Mouse (Mus musculus): ENCODE measurements around the gene R3hcc1l. TPM values are rescaled to one million over a fixed set of nuclear protein-coding genes. Genes with fewer than 3 reads are reported as not detected.

Gene R3hcc1l
- polyA plus RNA-seq (2012; ENCODE audit: insufficient read depth, insufficient read length, low replicate concordance, missing spikeins) = not detected in 2 replicates

GRCm38 (mm10) chr19:42518620-42519310 is at the start of gene R3hcc1l:
Gene R3hcc1l, plus strand, starts transcription at chr19:42518759.
- peak within 1 kb of the TSS; percentile 80 for H3K27ac ChIP-seq (ENCODE audit: insufficient read depth, low read depth, low read length)
- peak within 1 kb of the TSS; percentile 92 for H3K4me3 ChIP-seq (ENCODE audit: insufficient read depth, low read depth, low read length)
- peaks cover 3% of the 10 kb centered on the region for H3K4me1 ChIP-seq (ENCODE audit: control insufficient read depth, insufficient read depth, low read length)
- WGBS = under 1% methylated on average over 59 of the region's 59 CpGs
- TF ChIP-seq POLR2A (IDR thresholded peaks at IDR 0.05; ENCODE audit: insufficient read depth, low read depth, low read length) (peak; percentile 53), CTCF (IDR thresholded peaks at IDR 0.05; ENCODE audit: insufficient read depth, low read depth, low read length) (peak; percentile 31; the same call in 1 of the 2 replicates)

GRCm38 (mm10) chr19:42471571-42471970 is 47.0 kb upstream of the R3hcc1l start:
- Histone ChIP-seq H3K4me1 (ENCODE audit: control insufficient read depth, insufficient read depth, low read length) (peaks cover 10% of the 10 kb centered on the region; the same call in 1 of the 2 replicates), H3K4me3 (ENCODE audit: insufficient read depth, low read depth, low read length) (no peak overlapping the region), H3K27ac (ENCODE audit: insufficient read depth, low read depth, low read length) (no peak overlapping the region)
- WGBS = 92% methylated on average over 4 of the region's 4 CpGs
- TF ChIP-seq CTCF (IDR thresholded peaks at IDR 0.05; ENCODE audit: insufficient read depth, low read depth, low read length) (no peak), POLR2A (IDR thresholded peaks at IDR 0.05; ENCODE audit: insufficient read depth, low read depth, low read length) (no peak)

GRCm38 (mm10) chr19:42472831-42473230 is 45.7 kb upstream of the R3hcc1l start:
- 68% methylated on average over 11 of the region's 11 CpGs for WGBS
- Histone ChIP-seq H3K4me3 (ENCODE audit: insufficient read depth, low read depth, low read length) (no peak overlapping the region), H3K27ac (ENCODE audit: insufficient read depth, low read depth, low read length) (no peak overlapping the region), H3K4me1 (ENCODE audit: control insufficient read depth, insufficient read depth, low read length) (peaks cover 10% of the 10 kb centered on the region; the same call in 1 of the 2 replicates)
- TF ChIP-seq CTCF (IDR thresholded peaks at IDR 0.05; ENCODE audit: insufficient read depth, low read depth, low read length) (no peak), POLR2A (IDR thresholded peaks at IDR 0.05; ENCODE audit: insufficient read depth, low read depth, low read length) (no peak)

GRCm38 (mm10) chr19:42477769-42478168 is 40.8 kb upstream of the R3hcc1l start:
- H3K27ac ChIP-seq (ENCODE audit: insufficient read depth, low read depth, low read length) = peak overlapping the region; percentile 95
- H3K4me3 ChIP-seq (ENCODE audit: insufficient read depth, low read depth, low read length) = no peak overlapping the region
- no peak for TF ChIP-seq POLR2A (IDR thresholded peaks at IDR 0.05; ENCODE audit: insufficient read depth, low read depth, low read length)
- TF ChIP-seq CTCF (IDR thresholded peaks at IDR 0.05; ENCODE audit: insufficient read depth, low read depth, low read length) = no peak
- WGBS = 44% methylated on average over 5 of the region's 5 CpGs
- H3K4me1 ChIP-seq (ENCODE audit: control insufficient read depth, insufficient read depth, low read length) = peaks cover 16% of the 10 kb centered on the region

GRCm38 (mm10) chr19:42478303-42478702 is 40.3 kb upstream of the R3hcc1l start:
- Histone ChIP-seq H3K27ac (ENCODE audit: insufficient read depth, low read depth, low read length) (peak overlapping the region; percentile 67), H3K4me1 (ENCODE audit: control insufficient read depth, insufficient read depth, low read length) (peaks cover 16% of the 10 kb centered on the region), H3K4me3 (ENCODE audit: insufficient read depth, low read depth, low read length) (no peak overlapping the region)
- 50% methylated on average over 12 of the region's 12 CpGs for WGBS
- TF ChIP-seq CTCF (IDR thresholded peaks at IDR 0.05; ENCODE audit: insufficient read depth, low read depth, low read length) = no peak

- 34% methylated on average over 7 of the region's 7 CpGs for WGBS
- H3K4me1 ChIP-seq (ENCODE audit: control insufficient read depth, insufficient read depth, low read length) = peaks cover 8% of the 10 kb centered on the region
- TF ChIP-seq POLR2A (IDR thresholded peaks at IDR 0.05; ENCODE audit: insufficient read depth, low read depth, low read length) = no peak
- TF ChIP-seq CTCF (IDR thresholded peaks at IDR 0.05; ENCODE audit: insufficient read depth, low read depth, low read length) = no peak
- H3K27ac ChIP-seq (ENCODE audit: insufficient read depth, low read depth, low read length) = no peak overlapping the region
- H3K4me3 ChIP-seq (ENCODE audit: insufficient read depth, low read depth, low read length) = no peak overlapping the region
These were observed 33.1 kb upstream of the R3hcc1l start for GRCm38 (mm10) chr19:42485443-42485842.

- Histone ChIP-seq H3K4me1 (ENCODE audit: control insufficient read depth, insufficient read depth, low read length) (peaks cover 12% of the 10 kb centered on the region), H3K4me3 (ENCODE audit: insufficient read depth, low read depth, low read length) (no peak overlapping the region), H3K27ac (ENCODE audit: insufficient read depth, low read depth, low read length) (no peak overlapping the region)
- WGBS = 88% methylated on average over 3 of the region's 3 CpGs
- TF ChIP-seq CTCF (IDR thresholded peaks at IDR 0.05; ENCODE audit: insufficient read depth, low read depth, low read length) = no peak
- TF ChIP-seq POLR2A (IDR thresholded peaks at IDR 0.05; ENCODE audit: insufficient read depth, low read depth, low read length) = no peak
These were observed 31.3 kb upstream of the R3hcc1l start for GRCm38 (mm10) chr19:42487261-42487660.

GRCm38 (mm10) chr19:42493257-42493917 is 25.2 kb upstream of the R3hcc1l start:
- TF ChIP-seq POLR2A (IDR thresholded peaks at IDR 0.05; ENCODE audit: insufficient read depth, low read depth, low read length) = no peak
- TF ChIP-seq CTCF (IDR thresholded peaks at IDR 0.05; ENCODE audit: insufficient read depth, low read depth, low read length) = no peak
- no peak overlapping the region for H3K4me3 ChIP-seq (ENCODE audit: insufficient read depth, low read depth, low read length)
- H3K4me1 ChIP-seq (ENCODE audit: control insufficient read depth, insufficient read depth, low read length) = peaks cover 19% of the 10 kb centered on the region
- 0 out of 2 replicates have a peak overlapping the region, but pooled peaks have one; percentile 23 for H3K27ac ChIP-seq (ENCODE audit: insufficient read depth, low read depth, low read length)
- whole genome bisulfite sequencing = 58% methylated on average over 5 of the region's 5 CpGs

GRCm38 (mm10) chr19:42504156-42504555 is 14.4 kb upstream of the R3hcc1l start:
- TF ChIP-seq POLR2A (IDR thresholded peaks at IDR 0.05; ENCODE audit: insufficient read depth, low read depth, low read length) (no peak), CTCF (IDR thresholded peaks at IDR 0.05; ENCODE audit: insufficient read depth, low read depth, low read length) (no peak)
- Histone ChIP-seq H3K27ac (ENCODE audit: insufficient read depth, low read depth, low read length) (no peak overlapping the region), H3K4me1 (ENCODE audit: control insufficient read depth, insufficient read depth, low read length) (peaks cover 4% of the 10 kb centered on the region), H3K4me3 (ENCODE audit: insufficient read depth, low read depth, low read length) (no peak overlapping the region)
- WGBS = 81% methylated on average over 3 of the region's 3 CpGs

All from olfactory bulb, adult 2 months (tissue).